8 mouse cellular contexts compared by ENCODE assay signal in genomic region chr4:84675171-84675973, GRCm38 (mm10). TPM values are rescaled to one million over a fixed set of nuclear protein-coding genes. Genes with fewer than 3 reads are reported as not detected.
A peak's percentile ranks its signal among the peaks of the same experiment; 100 is the strongest.
DNase-seq lines count a peak whose midpoint lies in the region; ATAC-seq and TF ChIP-seq lines count a peak whose summit lies in the region.

TSS of gene Bnc2 (minus strand) at chr4:84675275.

- peak; percentile 96 for DNase-seq in heart, adult 11 months
- no peak for DNase-seq in heart, adult 8-10 months (ENCODE audit: low spot score)
- peak; percentile 5 to 15 for DNase-seq in adrenal gland, postnatal 4 days (ENCODE audit: low spot score in 2 of 2)
- DNase-seq in gastrocnemius, adult 2 months, result peak; percentile 78
- peak; percentile 50 for DNase-seq in urinary bladder, adult 2 months (ENCODE audit: low spot score)

- peaks cover 22% of the 10 kb centered on the region for H3K4me1 ChIP-seq in hindbrain, embryonic 13.5 days (replicated peaks)
- H3K4me1 ChIP-seq in limb, embryonic 15.5 days, result peaks cover 9% of the 10 kb centered on the region; the same call in 1 of the 2 replicates
- peaks cover 13% of the 10 kb centered on the region; the same call in 1 of the 2 replicates for H3K4me1 ChIP-seq in midbrain, embryonic 16.5 days (ENCODE audit: control insufficient read depth, insufficient read depth, low read length)

- peak within 1 kb of the TSS; percentile 75 for H3K9ac ChIP-seq in hindbrain, embryonic 13.5 days
- H3K9ac ChIP-seq in limb, embryonic 15.5 days, result peak within 1 kb of the TSS; percentile 82
- H3K9ac ChIP-seq in midbrain, embryonic 16.5 days (ENCODE audit: low read depth, low read length), result peak within 1 kb of the TSS; percentile 49

- peak within 1 kb of the TSS; percentile 86 for H3K4me3 ChIP-seq in gastrocnemius, adult 2 months
- H3K4me3 ChIP-seq in hindbrain, embryonic 13.5 days, result peak within 1 kb of the TSS; percentile 70
- H3K4me3 ChIP-seq in limb, embryonic 15.5 days, result peak within 1 kb of the TSS; percentile 76
- H3K4me3 ChIP-seq in midbrain, embryonic 16.5 days (ENCODE audit: low read depth, low read length), result peak within 1 kb of the TSS; percentile 60

- H3K9me3 ChIP-seq in hindbrain, embryonic 13.5 days, result no peaks in the 10 kb centered on the region
- no peaks in the 10 kb centered on the region for H3K9me3 ChIP-seq in limb, embryonic 15.5 days
- no peaks in the 10 kb centered on the region for H3K9me3 ChIP-seq in midbrain, embryonic 16.5 days (replicated peaks; ENCODE audit: control insufficient read depth, low read length, poor library complexity, severe bottlenecking)

- TF ChIP-seq CTCF in gastrocnemius, adult 2 months (IDR thresholded peaks at IDR 0.05), result 0 out of 2 replicates have a peak, but pooled peaks have one; percentile 8

- H3K27me3 ChIP-seq in hindbrain, embryonic 13.5 days, result peaks cover 82% of the 10 kb centered on the region
- no peaks in the 10 kb centered on the region for H3K27me3 ChIP-seq in limb, embryonic 15.5 days
- peaks cover 31% of the 10 kb centered on the region for H3K27me3 ChIP-seq in midbrain, embryonic 16.5 days (ENCODE audit: control insufficient read depth, insufficient read depth, low read depth, low read length)

- peak; percentile 78 for ATAC-seq in hindbrain, embryonic 13.5 days (ENCODE audit: low FRiP score)
- ATAC-seq in limb, embryonic 15.5 days (ENCODE audit: insufficient number of reproducible peaks, low FRiP score, low TSS enrichment, low read depth), result peak; percentile 49
- ATAC-seq in midbrain, embryonic 16.5 days, result peak; percentile 72

- peak within 1 kb of the TSS; percentile 90 for H3K27ac ChIP-seq in gastrocnemius, adult 2 months
- peak within 1 kb of the TSS; percentile 60 for H3K27ac ChIP-seq in hindbrain, embryonic 13.5 days
- H3K27ac ChIP-seq in limb, embryonic 15.5 days, result peak within 1 kb of the TSS; percentile 95
- peak within 1 kb of the TSS; percentile 35; the same call in 1 of the 2 replicates for H3K27ac ChIP-seq in midbrain, embryonic 16.5 days (ENCODE audit: low read length)

- peak within 1 kb of the TSS; percentile 99 for H3K4me2 ChIP-seq in hindbrain, embryonic 13.5 days
- peak within 1 kb of the TSS; percentile 83 for H3K4me2 ChIP-seq in limb, embryonic 15.5 days
- H3K4me2 ChIP-seq in midbrain, embryonic 16.5 days (ENCODE audit: low read length), result peak within 1 kb of the TSS; percentile 93

- WGBS in hindbrain, embryonic 13.5 days, result under 1% methylated on average over 74 of the region's 80 CpGs
- under 1% methylated on average over 72 of the region's 80 CpGs for WGBS in limb, embryonic 15.5 days
- WGBS in midbrain, embryonic 16.5 days, result 1% methylated on average over 74 of the region's 80 CpGs

- intact Hi-C loops in gastrocnemius, adult 2 months (cut with DNase I), result loop anchor here (2.0 to 10.0 kb wide), 2 partner anchors 131 to 611 kb away; no protein-coding TSS in a partner anchor

- H3K36me3 ChIP-seq in hindbrain, embryonic 13.5 days, result no peaks in the 10 kb centered on the region
- no peaks in the 10 kb centered on the region for H3K36me3 ChIP-seq in limb, embryonic 15.5 days
- H3K36me3 ChIP-seq in midbrain, embryonic 16.5 days (ENCODE audit: control insufficient read depth, insufficient read depth, low read length), result no peaks in the 10 kb centered on the region

RNA-seq across cellular contexts. Expression of gene Bnc2, which starts in this region (rescaled TPM):
- 1 to 10 TPM; 5.2 to 6.7 (median 5.5) TPM for total RNA-seq in heart, adult 8-10 months (2022)
- 10 to 100 TPM; 14.6 to 17.3 TPM for total RNA-seq in adrenal gland, postnatal 4 days (2021)
- total RNA-seq in gastrocnemius, adult 2 months (2021), result 1 to 10 TPM; 2.8 to 8.7 TPM
- polyA plus RNA-seq in hindbrain, embryonic 13.5 days (2015; fragmentation: Nextera tagmentation; extraction: Ambion mirVana), result 11.0 and 15.6 TPM in 2 replicates
- polyA plus RNA-seq in limb, embryonic 15.5 days (2015; fragmentation: Nextera tagmentation; extraction: Ambion mirVana), result 23.6 and 24.1 TPM in 2 replicates
- 19.0 and 20.1 TPM in 2 replicates for polyA plus RNA-seq in midbrain, embryonic 16.5 days (2015; fragmentation: Nextera tagmentation; extraction: Ambion mirVana)
- polyA plus RNA-seq in urinary bladder, adult 2 months (2012; rRNA removed), result 9.7 and 14.4 TPM in 2 replicates

Comparison
In these comparisons a context has a peak if more than half of its experiments do, and no peak if none do; other contexts are left out.
1. H3K27ac ChIP-seq: peak in every context shown above with its lines; median percentile 95 in limb, embryonic 15.5 days; 90 in gastrocnemius, adult 2 months; 60 in hindbrain, embryonic 13.5 days; 35 in midbrain, embryonic 16.5 days.